Mouse (Mus musculus): ENCODE measurements at regions not wholly inside any gene's neighbourhood (a gene's known extent, or its start where the extent isn't known, plus 50 kb on each side); places are given as distances from the start of the nearest gene placed in this dataset.

- H3K27ac ChIP-seq (ENCODE audit: insufficient read depth, low read depth, low read length) = no peak overlapping the region
- no peak overlapping the region for H3K4me3 ChIP-seq (ENCODE audit: low read depth, low read length)
Observed at GRCm38 (mm10) chr14:72303856-72304255, 187.8 kb downstream of the Gm9195 start.

GRCm38 (mm10) chr14:72300026-72300425, 191.6 kb downstream of the Gm9195 start:
- 56% methylated on average over 1 of the region's 1 CpGs for WGBS
- Histone ChIP-seq H3K4me3 (ENCODE audit: low read depth, low read length) (no peak overlapping the region), H3K27ac (ENCODE audit: insufficient read depth, low read depth, low read length) (no peak overlapping the region), H3K36me3 (ENCODE audit: control insufficient read depth, insufficient read depth, low read length) (no peaks in the 10 kb centered on the region), H3K27me3 (ENCODE audit: control insufficient read depth, insufficient read depth, low read length) (no peaks in the 10 kb centered on the region), H3K4me1 (ENCODE audit: control insufficient read depth, insufficient read depth, insufficient read length, low read length) (no peaks in the 10 kb centered on the region)
- no peak for TF ChIP-seq POLR2A (IDR thresholded peaks at IDR 0.05; ENCODE audit: low read depth, low read length)
- TF ChIP-seq CTCF (IDR thresholded peaks at IDR 0.05; ENCODE audit: extremely low read depth, insufficient read length, insufficient replicate concordance, low read depth, low read length) = no peak

More at GRCm38 (mm10) chr14:72303856-72304255, 187.8 kb downstream of the Gm9195 start:
- Histone ChIP-seq H3K4me1 (ENCODE audit: control insufficient read depth, insufficient read depth, insufficient read length, low read length) (no peaks in the 10 kb centered on the region), H3K27me3 (ENCODE audit: control insufficient read depth, insufficient read depth, low read length) (no peaks in the 10 kb centered on the region), H3K36me3 (ENCODE audit: control insufficient read depth, insufficient read depth, low read length) (no peaks in the 10 kb centered on the region)
- TF ChIP-seq POLR2A (IDR thresholded peaks at IDR 0.05; ENCODE audit: low read depth, low read length) = no peak
- no peak for TF ChIP-seq CTCF (IDR thresholded peaks at IDR 0.05; ENCODE audit: extremely low read depth, insufficient read length, insufficient replicate concordance, low read depth, low read length)

- no peak overlapping the region for H3K4me3 ChIP-seq (ENCODE audit: low read depth, low read length)
- 41% methylated on average over 6 of the region's 6 CpGs for WGBS
- TF ChIP-seq POLR2A (IDR thresholded peaks at IDR 0.05; ENCODE audit: low read depth, low read length) (no peak), CTCF (IDR thresholded peaks at IDR 0.05; ENCODE audit: extremely low read depth, insufficient read length, insufficient replicate concordance, low read depth, low read length) (no peak)
Observed at GRCm38 (mm10) chr14:72294631-72295030, 197.0 kb downstream of the Gm9195 start.

GRCm38 (mm10) chr14:72293677-72294387, 197.8 kb downstream of the Gm9195 start:
- H3K4me3 ChIP-seq (ENCODE audit: low read depth, low read length) = no peak overlapping the region
- no peak for TF ChIP-seq CTCF (IDR thresholded peaks at IDR 0.05; ENCODE audit: extremely low read depth, insufficient read length, insufficient replicate concordance, low read depth, low read length)
- TF ChIP-seq POLR2A (IDR thresholded peaks at IDR 0.05; ENCODE audit: low read depth, low read length) = no peak
- 62% methylated on average over 9 of the region's 9 CpGs for WGBS
- no peak overlapping the region for H3K27ac ChIP-seq (ENCODE audit: insufficient read depth, low read depth, low read length)
- no peaks in the 10 kb centered on the region for H3K36me3 ChIP-seq (ENCODE audit: control insufficient read depth, insufficient read depth, low read length)
- H3K4me1 ChIP-seq (ENCODE audit: control insufficient read depth, insufficient read depth, insufficient read length, low read length) = no peaks in the 10 kb centered on the region
- H3K27me3 ChIP-seq (ENCODE audit: control insufficient read depth, insufficient read depth, low read length) = no peaks in the 10 kb centered on the region

More at GRCm38 (mm10) chr14:72294631-72295030, 197.0 kb downstream of the Gm9195 start:
- no peaks in the 10 kb centered on the region for H3K4me1 ChIP-seq (ENCODE audit: control insufficient read depth, insufficient read depth, insufficient read length, low read length)
- no peak overlapping the region for H3K27ac ChIP-seq (ENCODE audit: insufficient read depth, low read depth, low read length)
- no peaks in the 10 kb centered on the region for H3K27me3 ChIP-seq (ENCODE audit: control insufficient read depth, insufficient read depth, low read length)
- no peaks in the 10 kb centered on the region for H3K36me3 ChIP-seq (ENCODE audit: control insufficient read depth, insufficient read depth, low read length)

GRCm38 (mm10) chr14:72292656-72293299, 198.9 kb downstream of the Gm9195 start:
- H3K4me1 ChIP-seq (ENCODE audit: control insufficient read depth, insufficient read depth, insufficient read length, low read length) = no peaks in the 10 kb centered on the region
- no peaks in the 10 kb centered on the region for H3K36me3 ChIP-seq (ENCODE audit: control insufficient read depth, insufficient read depth, low read length)
- WGBS = 57% methylated on average over 7 of the region's 7 CpGs
- no peak overlapping the region for H3K27ac ChIP-seq (ENCODE audit: insufficient read depth, low read depth, low read length)
- TF ChIP-seq POLR2A (IDR thresholded peaks at IDR 0.05; ENCODE audit: low read depth, low read length) = no peak
- no peak for TF ChIP-seq CTCF (IDR thresholded peaks at IDR 0.05; ENCODE audit: extremely low read depth, insufficient read length, insufficient replicate concordance, low read depth, low read length)
- no peaks in the 10 kb centered on the region for H3K27me3 ChIP-seq (ENCODE audit: control insufficient read depth, insufficient read depth, low read length)
- no peak overlapping the region for H3K4me3 ChIP-seq (ENCODE audit: low read depth, low read length)

GRCm38 (mm10) chr14:72277309-72277708, 214.3 kb downstream of the Gm9195 start:
- TF ChIP-seq POLR2A (IDR thresholded peaks at IDR 0.05; ENCODE audit: low read depth, low read length) = no peak
- TF ChIP-seq CTCF (IDR thresholded peaks at IDR 0.05; ENCODE audit: extremely low read depth, insufficient read length, insufficient replicate concordance, low read depth, low read length) = no peak
- H3K36me3 ChIP-seq (ENCODE audit: control insufficient read depth, insufficient read depth, low read length) = no peaks in the 10 kb centered on the region
- no peaks in the 10 kb centered on the region for H3K4me1 ChIP-seq (ENCODE audit: control insufficient read depth, insufficient read depth, insufficient read length, low read length)
- H3K4me3 ChIP-seq (ENCODE audit: low read depth, low read length) = no peak overlapping the region
- no peaks in the 10 kb centered on the region for H3K27me3 ChIP-seq (ENCODE audit: control insufficient read depth, insufficient read depth, low read length)
- no peak overlapping the region for H3K27ac ChIP-seq (ENCODE audit: insufficient read depth, low read depth, low read length)
- WGBS = 68% methylated on average over 4 of the region's 4 CpGs

- no peak for TF ChIP-seq POLR2A (IDR thresholded peaks at IDR 0.05; ENCODE audit: low read depth, low read length)
- no peak for TF ChIP-seq CTCF (IDR thresholded peaks at IDR 0.05; ENCODE audit: extremely low read depth, insufficient read length, insufficient replicate concordance, low read depth, low read length)
- no peaks in the 10 kb centered on the region for H3K27me3 ChIP-seq (ENCODE audit: control insufficient read depth, insufficient read depth, low read length)
Observed at GRCm38 (mm10) chr14:72259255-72259654, 232.4 kb downstream of the Gm9195 start.

More at GRCm38 (mm10) chr14:72259255-72259654, 232.4 kb downstream of the Gm9195 start:
- 56% methylated on average over 2 of the region's 2 CpGs for WGBS
- H3K4me3 ChIP-seq (ENCODE audit: low read depth, low read length) = no peak overlapping the region
- H3K4me1 ChIP-seq (ENCODE audit: control insufficient read depth, insufficient read depth, insufficient read length, low read length) = no peaks in the 10 kb centered on the region
- H3K27ac ChIP-seq (ENCODE audit: insufficient read depth, low read depth, low read length) = no peak overlapping the region
- H3K36me3 ChIP-seq (ENCODE audit: control insufficient read depth, insufficient read depth, low read length) = no peaks in the 10 kb centered on the region
